Mouse (Mus musculus): Measurements from ENCODE around the gene Trim46.
A peak's percentile ranks its signal among the peaks of the same experiment; 100 is the strongest.

Trim46 gene

GRCm38 (mm10) chr3:89270891-89271290, 24.8 kb upstream of the Trim46 start:
- DNase-seq (ENCODE audit: low spot score): peak; percentile 22

- peak; percentile 84 for DNase-seq (ENCODE audit: low spot score)
Measured at GRCm38 (mm10) chr3:89270051-89270755, 24.1 kb upstream of the Trim46 start, which contains the start of gene Slc50a1. TSS of gene Slc50a1 (minus strand) at chr3:89270570.

- no peak for DNase-seq (ENCODE audit: low spot score)
Measured at GRCm38 (mm10) chr3:89268916-89269315, 22.8 kb upstream of the Trim46 start.

GRCm38 (mm10) chr3:89266439-89266893, 20.4 kb upstream of the Trim46 start:
- DNase-seq (ENCODE audit: low spot score): peak; percentile 51

- DNase-seq (ENCODE audit: low spot score): no peak
Measured at GRCm38 (mm10) chr3:89262417-89262816, 16.3 kb upstream of the Trim46 start.

GRCm38 (mm10) chr3:89260211-89260610, 14.1 kb upstream of the Trim46 start:
- no peak for DNase-seq (ENCODE audit: low spot score)

GRCm38 (mm10) chr3:89259076-89259475, 13.0 kb upstream of the Trim46 start, which contains the start of gene Dpm3:
TSS of gene Dpm3 (plus strand) at chr3:89259358.
- DNase-seq (ENCODE audit: low spot score): no peak

- DNase-seq (ENCODE audit: low spot score): no peak
Measured at GRCm38 (mm10) chr3:89256177-89256576, 10.1 kb upstream of the Trim46 start.

GRCm38 (mm10) chr3:89254994-89255393, 8.9 kb upstream of the Trim46 start:
- DNase-seq (ENCODE audit: low spot score): no peak

GRCm38 (mm10) chr3:89251365-89251895, 5.3 kb upstream of the Trim46 start:
- no peak for DNase-seq (ENCODE audit: low spot score)

- no peak for DNase-seq (ENCODE audit: low spot score)
Measured at GRCm38 (mm10) chr3:89250435-89251040, 4.4 kb upstream of the Trim46 start.

- DNase-seq (ENCODE audit: low spot score): no peak
Measured at GRCm38 (mm10) chr3:89247466-89247865, 1.4 kb upstream of the Trim46 start.

GRCm38 (mm10) chr3:89245688-89246171, 379 bp downstream of the Trim46 start, which contains the start of gene Krtcap2:
TSS of gene Krtcap2 (plus strand) at chr3:89245966.
- DNase-seq (ENCODE audit: low spot score): no peak

- no peak for DNase-seq (ENCODE audit: low spot score)
Measured at GRCm38 (mm10) chr3:89244982-89245687, 974 bp downstream of the Trim46 start.

GRCm38 (mm10) chr3:89244158-89244981, 1.7 kb downstream of the Trim46 start:
- DNase-seq (ENCODE audit: low spot score): no peak

GRCm38 (mm10) chr3:89243609-89244008, 2.5 kb downstream of the Trim46 start:
- no peak for DNase-seq (ENCODE audit: low spot score)

GRCm38 (mm10) chr3:89242331-89242895, 3.7 kb downstream of the Trim46 start:
- DNase-seq (ENCODE audit: low spot score): peak; percentile 53

GRCm38 (mm10) chr3:89238494-89238893, 7.6 kb downstream of the Trim46 start:
- no peak for DNase-seq (ENCODE audit: low spot score)

- no peak for DNase-seq (ENCODE audit: low spot score)
Measured at GRCm38 (mm10) chr3:89237682-89238081, 8.4 kb downstream of the Trim46 start.

GRCm38 (mm10) chr3:89236516-89236915, 9.6 kb downstream of the Trim46 start:
- DNase-seq (ENCODE audit: low spot score): no peak

GRCm38 (mm10) chr3:89233562-89234110, 12.5 kb downstream of the Trim46 start:
- DNase-seq (ENCODE audit: low spot score): no peak

Measured in ovary, postnatal 14 days (tissue).